Mouse (Mus musculus): ENCODE results near the gene Hpcal1. TPM values are rescaled to one million over a fixed set of nuclear protein-coding genes. Genes with fewer than 3 reads are reported as not detected.

Gene Hpcal1
- total and polyA plus RNA-seq, 2 experiments from 2014 or later = 93.9 to 180 TPM

DNA sequence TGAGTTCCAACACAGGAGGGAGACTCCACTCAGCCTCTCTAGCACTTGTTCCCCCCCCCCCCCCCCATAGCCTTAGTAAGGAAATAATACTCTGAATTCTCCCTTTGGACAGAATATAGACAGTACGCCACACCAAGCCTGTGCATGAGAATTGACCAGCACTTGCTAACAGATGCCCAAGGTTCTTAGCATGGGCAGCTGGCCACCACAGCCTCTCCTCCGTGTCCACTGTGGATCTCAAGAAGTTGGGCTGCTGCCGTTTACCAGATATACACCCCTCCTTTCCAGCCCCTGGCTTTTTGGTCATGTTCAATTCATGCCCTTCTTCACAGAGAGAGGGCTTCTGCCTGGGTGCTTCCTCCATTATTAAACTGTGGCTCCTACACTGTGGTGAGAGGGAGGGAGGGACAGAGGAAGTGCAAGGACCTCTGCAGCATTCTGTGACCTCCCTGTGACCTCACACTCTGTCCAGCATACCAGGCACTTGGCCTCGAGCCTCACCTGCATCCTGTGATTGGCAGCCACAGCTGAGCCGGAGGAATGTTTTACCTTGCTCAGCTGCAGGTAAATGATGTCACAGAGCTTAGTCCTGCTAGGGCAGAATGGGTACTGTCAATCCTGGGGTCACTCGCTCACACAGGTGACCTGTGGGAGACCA, 21.2 kb downstream of the Hpcal1 start:
- Histone ChIP-seq H3K4me3 (ENCODE audit: low read length) (no peak overlapping the region), H3K9me3 (ENCODE audit: low read length) (no peaks in the 10 kb centered on the region), H3K4me2 (ENCODE audit: low read depth, low read length) (no peak overlapping the region), H3K9ac (replicated peaks; ENCODE audit: low read length) (no peak overlapping the region), H3K36me3 (ENCODE audit: insufficient read depth, low read length) (no peaks in the 10 kb centered on the region), H3K27ac (no peak overlapping the region), H3K27me3 (ENCODE audit: insufficient read depth, low read length) (no peaks in the 10 kb centered on the region), H3K4me1 (ENCODE audit: insufficient read depth, low read length) (peaks cover 13% of the 10 kb centered on the region; the same call in 1 of the 2 replicates)
- DNase-seq (ENCODE audit: low spot score) (no peak), ATAC-seq (no peak)
- 67% methylated on average over 6 of the region's 6 CpGs for WGBS
- no peak for TF ChIP-seq CTCF (IDR thresholded peaks at IDR 0.05; ENCODE audit: low read depth)

DNA sequence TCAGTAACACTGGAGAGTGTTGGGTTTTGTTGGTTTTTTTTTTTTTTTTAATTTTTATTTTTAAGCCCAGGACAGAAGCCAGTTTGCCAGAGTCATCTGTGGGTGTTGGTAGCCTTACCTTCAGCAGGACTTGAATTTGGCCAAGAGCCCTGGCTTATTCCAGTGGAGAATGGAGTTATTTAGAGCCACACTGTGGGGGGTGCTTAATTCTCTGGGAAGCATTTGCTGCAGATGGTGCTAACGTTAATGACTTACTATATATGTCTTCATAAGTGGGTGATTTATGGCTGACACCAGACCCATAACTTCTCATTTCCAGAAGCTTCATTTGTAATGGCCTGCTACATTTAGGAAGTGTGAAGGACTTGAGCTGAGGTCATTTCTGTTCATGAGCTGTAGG, 21.9 kb downstream of the Hpcal1 start:
- no peak for TF ChIP-seq CTCF (IDR thresholded peaks at IDR 0.05; ENCODE audit: low read depth)
- ATAC-seq (no peak), DNase-seq (ENCODE audit: low spot score) (no peak)
- no peak overlapping the region for H3K9ac ChIP-seq (replicated peaks; ENCODE audit: low read length)
- H3K4me2 ChIP-seq (ENCODE audit: low read depth, low read length) = no peak overlapping the region
- H3K4me1 ChIP-seq (ENCODE audit: insufficient read depth, low read length) = peaks cover 13% of the 10 kb centered on the region; the same call in 1 of the 2 replicates
- H3K27ac ChIP-seq = no peak overlapping the region
- H3K36me3 ChIP-seq (ENCODE audit: insufficient read depth, low read length) = no peaks in the 10 kb centered on the region
- WGBS = 28% methylated on average over 1 of the region's 1 CpGs
- H3K4me3 ChIP-seq (ENCODE audit: low read length) = no peak overlapping the region
- H3K27me3 ChIP-seq (ENCODE audit: insufficient read depth, low read length) = no peaks in the 10 kb centered on the region
- H3K9me3 ChIP-seq (ENCODE audit: low read length) = no peaks in the 10 kb centered on the region

DNA sequence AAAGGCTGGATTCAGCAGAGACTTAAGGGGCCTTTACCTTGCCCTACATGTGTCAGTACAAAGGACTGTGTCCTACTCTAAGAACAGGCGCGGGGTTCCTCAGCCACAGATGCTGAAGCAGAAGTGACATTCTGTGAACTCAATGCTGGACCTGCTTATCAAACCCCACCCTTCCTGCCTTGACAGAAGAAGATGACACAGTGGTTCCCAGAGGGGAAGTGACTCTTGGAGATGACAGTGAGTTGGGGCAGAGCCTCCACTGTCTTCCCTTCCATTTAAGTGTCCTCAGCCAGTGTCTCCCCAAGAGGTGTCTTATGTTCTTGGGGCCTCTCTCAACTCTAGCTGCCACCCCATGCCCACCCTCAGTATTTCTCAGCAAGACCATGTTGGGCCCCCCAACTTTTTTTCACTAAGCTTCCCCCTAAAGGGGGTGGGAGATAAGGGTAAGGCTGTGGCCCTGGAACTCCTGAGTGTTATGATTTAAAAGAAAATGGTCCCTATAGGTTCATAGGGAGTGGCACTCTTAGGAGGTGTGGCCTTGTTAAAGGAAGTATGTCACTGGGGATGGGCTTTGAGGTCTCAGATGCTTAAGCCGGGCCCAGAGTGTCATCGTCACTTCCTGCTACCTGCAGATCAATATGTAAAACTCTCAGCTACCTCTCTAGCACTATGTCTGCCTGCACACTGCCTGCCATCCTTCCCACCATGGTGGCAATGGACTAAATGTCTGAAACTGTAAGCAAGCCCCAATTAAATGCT, 25.2 kb downstream of the Hpcal1 start:
- DNase-seq (ENCODE audit: low spot score) (no peak), ATAC-seq (no peak)
- H3K9me3 ChIP-seq (ENCODE audit: low read length) = no peaks in the 10 kb centered on the region
- H3K4me3 ChIP-seq (ENCODE audit: low read length) = no peak overlapping the region
- H3K36me3 ChIP-seq (ENCODE audit: insufficient read depth, low read length) = no peaks in the 10 kb centered on the region
- no peak overlapping the region for H3K27ac ChIP-seq
- peaks cover 7% of the 10 kb centered on the region; the same call in 1 of the 2 replicates for H3K4me1 ChIP-seq (ENCODE audit: insufficient read depth, low read length)
- 97% methylated on average over 4 of the region's 4 CpGs for WGBS
- H3K9ac ChIP-seq (replicated peaks; ENCODE audit: low read length) = no peak overlapping the region
- TF ChIP-seq CTCF (IDR thresholded peaks at IDR 0.05; ENCODE audit: low read depth) = no peak
- H3K4me2 ChIP-seq (ENCODE audit: low read depth, low read length) = no peak overlapping the region
- no peaks in the 10 kb centered on the region for H3K27me3 ChIP-seq (ENCODE audit: insufficient read depth, low read length)

DNA sequence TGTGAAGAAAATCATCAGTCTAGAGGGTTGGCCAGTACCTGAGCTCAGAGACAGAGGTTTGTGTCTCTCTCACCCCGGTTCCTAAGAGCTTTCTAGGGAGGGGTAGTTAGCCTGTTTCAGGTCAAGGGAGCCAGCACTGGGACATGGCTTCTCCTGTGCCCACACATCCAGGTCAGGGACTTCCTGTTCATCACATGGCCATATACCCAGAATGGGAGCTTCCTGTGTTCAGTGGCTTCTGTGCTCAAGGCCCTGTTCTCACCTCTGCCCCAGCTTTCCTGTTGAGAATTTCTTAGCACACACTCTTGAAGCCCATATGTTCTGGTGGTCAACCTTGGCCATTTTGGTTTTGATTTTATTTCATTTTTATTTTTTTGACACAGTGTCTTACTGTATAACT, 26.6 kb downstream of the Hpcal1 start:
- DNase-seq (ENCODE audit: low spot score) (no peak), ATAC-seq (no peak)
- Histone ChIP-seq H3K4me2 (ENCODE audit: low read depth, low read length) (no peak overlapping the region), H3K9me3 (ENCODE audit: low read length) (no peaks in the 10 kb centered on the region), H3K9ac (replicated peaks; ENCODE audit: low read length) (no peak overlapping the region), H3K36me3 (ENCODE audit: insufficient read depth, low read length) (no peaks in the 10 kb centered on the region), H3K27me3 (ENCODE audit: insufficient read depth, low read length) (no peaks in the 10 kb centered on the region), H3K27ac (no peak overlapping the region), H3K4me3 (ENCODE audit: low read length) (no peak overlapping the region), H3K4me1 (ENCODE audit: insufficient read depth, low read length) (no peaks in the 10 kb centered on the region)
- 100% methylated on average over 1 of the region's 1 CpGs for WGBS
- TF ChIP-seq CTCF (IDR thresholded peaks at IDR 0.05; ENCODE audit: low read depth) = no peak

DNA sequence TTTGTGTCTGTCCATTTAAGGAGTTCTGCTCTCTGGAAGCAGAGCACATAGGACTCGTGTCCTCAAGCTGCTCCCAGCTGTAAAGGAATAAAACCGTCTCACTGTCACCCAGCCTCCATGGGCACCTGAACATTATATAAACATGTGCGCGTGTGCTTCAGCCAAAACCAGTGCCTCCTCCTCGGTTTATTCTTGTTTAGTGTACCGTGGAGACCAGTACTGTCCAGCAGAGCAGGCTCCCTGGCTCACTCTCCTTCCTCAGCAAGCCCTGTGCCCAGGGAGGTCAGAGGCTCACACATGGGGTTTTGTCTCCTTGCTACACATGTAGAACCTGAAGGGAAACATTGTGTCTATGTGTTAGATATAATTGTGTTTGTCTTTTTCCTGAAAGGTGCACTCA, 27.5 kb downstream of the Hpcal1 start:
- WGBS = 69% methylated on average over 6 of the region's 6 CpGs
- Histone ChIP-seq H3K4me1 (ENCODE audit: insufficient read depth, low read length) (no peaks in the 10 kb centered on the region), H3K27ac (no peak overlapping the region), H3K36me3 (ENCODE audit: insufficient read depth, low read length) (no peaks in the 10 kb centered on the region), H3K4me2 (ENCODE audit: low read depth, low read length) (no peak overlapping the region), H3K9me3 (ENCODE audit: low read length) (no peaks in the 10 kb centered on the region), H3K27me3 (ENCODE audit: insufficient read depth, low read length) (no peaks in the 10 kb centered on the region), H3K4me3 (ENCODE audit: low read length) (no peak overlapping the region), H3K9ac (replicated peaks; ENCODE audit: low read length) (no peak overlapping the region)
- DNase-seq (ENCODE audit: low spot score) (no peak), ATAC-seq (no peak)
- TF ChIP-seq CTCF (IDR thresholded peaks at IDR 0.05; ENCODE audit: low read depth) = no peak

DNA sequence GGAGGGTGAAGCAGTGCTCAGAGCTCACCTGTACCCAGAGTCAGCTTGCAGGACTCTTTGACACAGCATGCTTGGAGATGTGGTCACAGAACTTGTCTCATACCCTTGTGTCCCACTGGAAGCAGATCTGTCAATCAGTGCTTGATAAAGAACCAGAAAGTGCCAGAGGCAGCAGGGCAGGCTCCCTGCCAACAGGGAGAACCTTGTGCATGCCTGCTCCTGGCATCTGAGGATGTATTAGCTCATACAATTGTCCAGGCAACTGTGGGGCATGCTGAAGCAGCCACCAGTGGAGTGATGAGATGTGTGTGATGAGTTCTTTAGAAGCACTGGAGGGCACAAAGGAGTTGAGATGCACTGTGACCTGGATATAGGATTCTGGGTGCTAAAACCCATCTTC, 30.4 kb downstream of the Hpcal1 start:
- Histone ChIP-seq H3K9me3 (ENCODE audit: low read length) (no peaks in the 10 kb centered on the region), H3K4me3 (ENCODE audit: low read length) (no peak overlapping the region), H3K4me1 (ENCODE audit: insufficient read depth, low read length) (no peaks in the 10 kb centered on the region), H3K4me2 (ENCODE audit: low read depth, low read length) (no peak overlapping the region), H3K9ac (replicated peaks; ENCODE audit: low read length) (no peak overlapping the region), H3K27me3 (ENCODE audit: insufficient read depth, low read length) (no peaks in the 10 kb centered on the region), H3K27ac (no peak overlapping the region), H3K36me3 (ENCODE audit: insufficient read depth, low read length) (no peaks in the 10 kb centered on the region)
- ATAC-seq (peak; percentile 48; the same call in 1 of the 2 replicates), DNase-seq (ENCODE audit: low spot score) (peak; percentile 42)
- no peak for TF ChIP-seq CTCF (IDR thresholded peaks at IDR 0.05; ENCODE audit: low read depth)

All from hindbrain, postnatal 0 days (tissue).